Mouse (Mus musculus) lung, postnatal 4 days (tissue): ENCODE measurements around the gene Lsm4.

Experiments
- DNase-seq, 2 experiments: peaks; one replicate each; pipeline ENCODE4 v3.0.0; 2021

Lsm4 gene

DNA sequence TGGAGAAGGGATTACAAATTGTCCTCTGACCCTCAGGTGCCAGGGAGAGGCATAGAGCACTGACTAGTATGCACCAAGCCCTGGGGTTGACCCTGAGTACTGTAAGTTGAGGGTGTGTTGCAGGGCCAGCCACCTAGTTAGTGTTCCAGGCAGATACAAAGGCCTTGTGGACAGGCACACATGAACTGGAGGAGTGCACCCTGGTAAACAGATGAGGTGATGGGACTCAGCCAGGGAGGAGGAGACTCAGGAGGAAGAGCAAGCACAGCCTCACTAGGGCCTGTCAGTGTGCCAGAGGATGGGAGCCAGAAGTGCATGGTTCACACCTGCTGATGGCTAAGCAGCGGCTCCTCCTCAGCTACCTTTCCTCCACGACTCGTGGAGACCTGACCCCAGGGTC, 7.0 kb downstream of the Lsm4 start:
- no peak for DNase-seq

DNA sequence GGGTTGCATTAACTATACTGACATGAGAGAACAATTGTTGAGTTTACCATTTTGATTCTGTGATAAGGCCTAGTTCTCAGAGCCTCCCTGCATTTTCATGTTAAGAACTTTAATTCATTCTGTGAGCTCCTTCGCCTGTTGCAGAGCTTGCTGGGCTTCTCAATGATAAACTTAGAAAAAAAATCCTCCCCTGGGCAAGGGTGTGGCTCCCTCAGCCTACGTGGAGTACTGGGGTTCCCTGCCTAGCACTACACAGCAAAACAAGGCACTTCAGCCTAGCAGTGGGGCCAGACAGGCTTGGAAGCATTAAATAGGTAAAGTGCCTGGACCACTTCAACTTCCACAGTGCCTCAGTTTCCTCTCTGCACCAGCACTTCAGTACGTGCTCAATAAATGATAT, 8.4 kb downstream of the Lsm4 start:
- DNase-seq = no peak

DNA sequence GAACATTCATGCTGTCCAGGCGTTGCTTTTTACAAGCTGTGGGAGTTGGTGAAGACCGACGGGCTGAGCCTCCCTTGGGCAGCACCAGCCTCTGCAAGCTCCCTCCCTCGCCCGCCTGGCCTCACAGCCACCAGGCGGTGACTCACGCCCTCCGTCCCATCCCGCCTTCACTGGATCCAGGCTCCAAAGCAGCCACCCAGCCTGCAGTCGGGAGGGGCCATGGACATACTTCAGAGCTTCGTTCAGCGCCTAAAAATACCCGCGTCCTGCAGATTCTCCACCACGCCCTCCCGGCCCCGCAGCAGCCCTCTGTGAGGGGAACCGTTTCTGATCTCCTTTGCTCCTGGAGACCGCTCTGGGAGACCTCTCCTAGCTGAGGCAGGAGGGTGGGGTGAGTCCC, 9.1 kb downstream of the Lsm4 start:
- peak; percentile 85 to 89 for DNase-seq

DNA sequence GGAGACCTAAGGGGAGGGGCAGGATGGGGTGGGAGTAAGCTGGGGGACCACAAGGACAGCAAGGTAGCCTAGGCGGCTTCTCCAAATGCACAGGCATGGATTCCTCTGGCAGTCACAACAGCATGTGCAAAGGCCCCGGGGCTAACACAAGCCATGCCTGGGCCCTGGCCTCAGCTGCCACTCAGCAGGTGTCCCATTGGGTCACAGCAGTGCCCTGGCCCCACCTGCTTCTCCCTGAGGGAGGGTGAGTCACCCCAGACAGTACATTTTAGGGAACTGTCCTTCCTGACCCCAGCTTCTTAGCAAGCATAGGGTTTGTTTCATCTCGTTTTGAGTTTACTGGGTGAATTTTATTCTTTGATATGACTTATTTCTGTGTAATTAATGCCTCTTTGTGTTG, 9.6 kb downstream of the Lsm4 start:
- DNase-seq = no peak

DNA sequence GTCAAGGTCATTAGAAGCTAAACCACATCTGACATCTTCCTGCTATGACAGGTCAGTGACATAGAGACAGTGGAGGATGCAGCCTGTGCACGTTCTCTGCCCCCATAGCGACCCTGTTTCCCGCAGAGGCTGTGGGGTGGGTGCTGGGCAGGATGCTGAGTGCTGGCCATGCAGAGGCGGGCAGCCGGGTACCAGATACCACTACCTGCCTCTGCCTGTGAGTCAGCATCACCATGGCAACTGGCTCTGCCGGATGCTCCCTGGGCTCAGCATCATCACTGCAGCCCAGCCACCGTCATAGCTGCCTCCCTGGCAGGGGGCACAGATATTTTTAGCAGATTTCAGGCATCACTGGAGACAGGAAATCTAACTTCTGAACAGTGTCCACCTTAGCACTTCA, 11.2 kb downstream of the Lsm4 start:
- DNase-seq = no peak

DNA sequence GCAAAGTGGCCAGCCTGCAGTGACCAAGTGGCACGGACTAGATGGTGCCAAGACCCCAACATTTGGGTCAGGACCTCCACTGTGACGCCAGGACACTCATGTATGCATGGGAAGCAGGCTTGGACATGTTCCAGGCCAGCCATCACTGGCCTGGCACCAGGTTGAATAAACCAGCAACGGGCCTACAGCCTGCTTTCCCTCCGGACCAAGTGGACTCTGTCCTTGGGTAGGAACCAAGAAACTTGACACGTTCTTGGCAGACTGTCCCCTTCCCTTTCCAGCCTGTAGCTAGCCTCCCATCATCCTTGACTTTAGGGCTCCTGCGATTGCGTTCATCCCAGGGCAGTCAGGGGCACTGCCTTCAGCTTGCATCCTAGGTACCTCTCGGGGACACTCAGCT, 14.5 kb downstream of the Lsm4 start:
- DNase-seq = peak; percentile 70 to 76

DNA sequence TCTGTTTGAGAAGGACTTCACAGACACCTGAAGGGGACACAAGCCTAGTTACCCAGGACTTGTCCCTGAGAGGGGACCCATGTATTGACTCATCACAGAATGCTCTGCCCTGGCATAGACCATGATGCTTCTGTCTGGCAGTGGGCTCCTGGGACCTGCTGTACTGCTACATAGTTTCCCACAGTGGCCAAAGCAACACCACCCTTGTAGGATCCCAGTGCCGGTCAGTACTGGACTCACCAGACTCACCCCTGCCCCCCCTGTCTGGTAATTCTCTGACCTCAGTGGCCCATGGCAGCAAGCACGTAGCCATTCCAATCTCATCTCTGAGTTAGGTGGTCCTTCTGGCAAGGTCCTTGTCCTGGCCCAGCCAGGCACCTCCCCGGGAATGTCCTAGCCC, 15.1 kb downstream of the Lsm4 start:
- DNase-seq = no peak

DNA sequence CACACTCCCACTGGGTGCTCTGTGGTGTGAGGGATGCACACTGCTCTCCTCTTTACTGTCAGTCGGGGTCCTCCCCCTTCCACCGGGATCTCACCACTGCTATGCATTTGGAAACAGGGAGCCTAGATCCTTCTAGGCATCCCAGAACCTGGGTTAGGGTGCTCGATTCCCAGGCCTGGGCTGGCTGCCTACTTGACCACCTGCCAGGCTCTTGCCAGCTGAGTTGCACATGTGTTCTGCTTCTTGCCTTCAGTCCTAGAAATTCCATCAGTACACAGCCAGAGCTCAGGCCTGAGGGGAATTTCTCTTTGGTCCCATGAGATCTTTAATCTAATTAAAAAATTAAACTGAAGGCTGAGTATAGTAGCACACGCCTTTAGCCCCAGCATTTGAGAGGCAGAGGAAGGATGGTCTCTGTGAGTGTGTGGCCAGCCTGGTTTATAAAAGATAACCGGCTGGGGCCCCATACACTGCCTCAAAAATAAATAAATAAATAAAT, 16.9 kb downstream of the Lsm4 start:
- no peak for DNase-seq

DNA sequence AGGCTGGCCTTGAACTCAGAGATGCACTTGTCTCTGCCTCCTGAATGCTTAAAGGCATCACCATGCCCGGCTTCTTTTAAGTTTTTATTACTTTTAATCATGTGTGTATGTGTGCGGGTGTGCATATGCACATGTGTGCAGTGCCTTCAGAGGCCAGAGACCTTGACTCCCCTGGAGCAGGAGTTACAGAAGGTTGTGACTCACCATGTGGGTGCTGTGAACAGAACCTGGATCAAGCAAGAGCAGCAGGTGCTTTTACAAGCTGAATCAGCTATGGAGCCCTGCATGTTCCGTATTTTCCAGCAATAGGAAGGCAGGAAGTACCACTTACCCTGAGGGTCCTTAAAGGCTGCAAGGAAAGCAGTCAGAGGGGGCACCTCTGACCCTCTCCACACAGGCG, 18.2 kb downstream of the Lsm4 start:
- DNase-seq = no peak

DNA sequence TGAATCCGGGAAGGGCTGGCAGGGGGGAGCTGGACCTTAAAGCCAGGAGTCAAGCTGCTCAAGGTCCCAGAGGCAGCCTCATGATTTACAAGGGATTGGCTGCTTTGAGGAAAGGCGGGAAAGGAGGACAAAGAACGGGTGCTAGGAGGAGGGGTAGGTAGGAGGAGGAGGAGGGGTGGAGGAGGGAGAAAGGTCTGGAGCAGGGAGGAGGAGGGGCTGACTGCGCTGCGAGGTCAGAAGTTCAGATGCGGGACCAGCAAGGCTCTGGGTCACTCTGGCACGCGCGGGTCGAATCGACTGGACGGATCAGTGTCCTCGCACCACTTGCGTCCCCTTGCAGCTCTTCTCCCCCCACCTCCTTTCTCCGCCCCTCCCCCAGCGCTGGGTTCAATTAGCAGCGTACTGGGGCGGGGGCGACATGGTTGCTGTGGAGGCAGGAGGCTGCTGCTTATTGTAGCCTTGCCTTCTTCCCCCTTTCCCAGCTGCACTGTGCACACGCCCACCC, 18.7 kb downstream of the Lsm4 start:
- DNase-seq = no peak

DNA sequence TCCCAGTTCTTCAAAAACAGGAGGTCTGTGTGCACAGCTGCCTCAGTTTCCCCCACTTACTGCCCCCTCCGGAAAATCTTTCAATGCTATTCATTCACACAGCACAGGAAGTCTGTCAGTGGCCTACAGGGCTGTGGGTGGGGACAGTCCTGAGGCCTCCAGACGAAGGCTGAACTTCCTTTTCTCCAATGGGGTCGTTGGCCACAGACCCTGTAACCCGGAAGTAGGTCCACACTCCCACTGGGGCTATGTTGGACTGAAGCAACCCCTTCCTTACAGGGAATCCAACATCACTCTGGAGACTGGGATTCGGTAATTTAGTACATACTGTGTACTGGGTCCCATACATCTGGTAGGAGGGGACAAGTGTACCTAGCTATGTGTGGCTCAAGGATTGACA, 20.6 kb downstream of the Lsm4 start:
- no peak for DNase-seq

DNA sequence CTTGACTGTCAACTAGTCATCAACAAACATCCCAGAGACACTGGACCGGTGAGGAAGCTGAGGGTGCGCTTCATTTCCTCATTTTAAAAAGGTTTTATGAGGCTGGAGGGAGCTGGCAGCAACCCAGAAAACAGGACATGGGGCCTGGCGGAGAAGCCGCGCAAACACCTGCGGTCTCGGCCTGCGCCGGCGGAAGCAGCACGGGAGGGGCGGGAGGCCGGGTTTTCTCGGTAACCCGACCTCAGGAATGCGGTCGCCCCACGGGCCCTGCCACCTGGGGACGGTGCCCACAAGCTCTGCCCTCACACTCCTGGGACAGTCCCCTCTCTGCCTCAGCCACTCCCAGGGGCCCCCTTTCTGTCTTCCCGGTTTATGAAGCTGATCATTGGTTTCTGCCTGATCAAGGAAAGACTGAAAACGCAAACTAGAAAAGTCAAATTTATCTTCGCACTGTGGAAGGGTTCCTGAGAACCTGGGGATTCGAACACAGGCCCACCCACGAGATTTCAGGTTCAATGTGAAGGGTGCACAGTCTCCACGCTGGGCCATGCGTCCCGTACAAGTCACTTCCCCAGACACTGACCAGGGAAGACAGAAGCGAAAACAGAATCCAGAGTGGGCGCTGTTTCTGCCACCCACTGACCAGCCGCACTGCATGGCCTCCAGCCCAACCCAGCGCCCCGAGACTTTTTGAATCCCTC, 22.4 kb downstream of the Lsm4 start:
- DNase-seq = peak; percentile 82 to 89

DNA sequence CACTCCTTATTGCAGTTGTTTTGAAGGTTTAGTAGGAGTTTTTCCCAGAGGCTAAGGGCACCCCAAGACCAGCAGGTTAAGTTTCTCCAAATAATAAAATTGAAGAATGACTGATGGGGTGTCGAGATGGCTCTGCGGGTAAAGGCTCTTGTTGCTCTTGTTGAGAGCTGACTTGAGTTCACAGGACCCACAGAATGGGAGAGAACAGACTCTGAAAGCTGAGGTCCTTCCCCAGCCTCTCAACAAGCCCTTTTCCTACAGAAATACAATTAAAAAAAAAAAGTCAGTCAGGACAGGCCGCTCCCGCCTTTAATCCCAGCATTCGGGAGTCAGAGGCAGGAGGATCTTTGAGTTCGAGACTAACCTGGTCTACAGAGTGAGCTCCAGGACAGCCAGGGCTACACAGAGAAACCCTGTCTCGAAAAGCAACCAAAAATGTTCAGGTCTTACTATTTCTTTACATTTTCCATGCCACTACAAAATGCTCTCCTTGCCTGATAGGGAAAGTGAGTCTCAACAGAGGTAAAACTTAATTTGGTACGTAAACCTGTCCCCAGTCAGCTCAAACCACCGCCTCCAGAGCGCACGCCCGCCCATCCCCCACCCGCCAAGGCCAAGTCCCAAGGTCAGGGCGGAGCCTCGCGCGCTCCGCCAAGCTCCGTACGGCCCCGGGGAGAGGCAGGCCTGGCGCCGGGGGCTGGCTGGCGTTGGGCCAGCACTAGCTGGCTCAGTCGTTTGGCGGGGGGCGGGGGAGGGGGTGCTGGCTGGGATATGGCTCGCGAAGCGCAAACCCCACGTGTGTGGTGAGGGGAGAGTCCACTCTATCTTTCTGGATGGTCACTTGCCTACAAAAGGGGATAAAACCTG, 23.2 kb downstream of the Lsm4 start:
- peak; percentile 83 to 90 for DNase-seq

DNA sequence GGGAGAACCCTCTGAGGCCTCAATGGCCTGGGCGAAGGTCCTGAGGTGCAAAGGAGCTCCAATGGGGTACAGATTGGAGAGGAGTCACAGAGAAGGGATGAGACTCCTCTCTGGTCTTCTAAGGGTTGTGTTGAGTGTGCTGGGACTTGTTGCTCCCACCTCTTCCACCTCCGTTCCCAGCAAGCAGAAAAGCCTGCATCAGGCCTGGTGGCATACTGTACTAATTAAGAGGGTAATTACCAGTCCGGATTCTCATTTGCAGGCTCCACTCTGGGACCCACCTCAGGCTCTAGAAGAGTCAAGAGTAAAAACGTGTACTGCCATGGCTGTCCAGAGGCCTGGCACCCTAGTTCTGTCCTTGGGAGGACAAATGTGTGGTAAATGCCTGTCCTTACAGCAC, 23.9 kb downstream of the Lsm4 start:
- DNase-seq = no peak

DNA sequence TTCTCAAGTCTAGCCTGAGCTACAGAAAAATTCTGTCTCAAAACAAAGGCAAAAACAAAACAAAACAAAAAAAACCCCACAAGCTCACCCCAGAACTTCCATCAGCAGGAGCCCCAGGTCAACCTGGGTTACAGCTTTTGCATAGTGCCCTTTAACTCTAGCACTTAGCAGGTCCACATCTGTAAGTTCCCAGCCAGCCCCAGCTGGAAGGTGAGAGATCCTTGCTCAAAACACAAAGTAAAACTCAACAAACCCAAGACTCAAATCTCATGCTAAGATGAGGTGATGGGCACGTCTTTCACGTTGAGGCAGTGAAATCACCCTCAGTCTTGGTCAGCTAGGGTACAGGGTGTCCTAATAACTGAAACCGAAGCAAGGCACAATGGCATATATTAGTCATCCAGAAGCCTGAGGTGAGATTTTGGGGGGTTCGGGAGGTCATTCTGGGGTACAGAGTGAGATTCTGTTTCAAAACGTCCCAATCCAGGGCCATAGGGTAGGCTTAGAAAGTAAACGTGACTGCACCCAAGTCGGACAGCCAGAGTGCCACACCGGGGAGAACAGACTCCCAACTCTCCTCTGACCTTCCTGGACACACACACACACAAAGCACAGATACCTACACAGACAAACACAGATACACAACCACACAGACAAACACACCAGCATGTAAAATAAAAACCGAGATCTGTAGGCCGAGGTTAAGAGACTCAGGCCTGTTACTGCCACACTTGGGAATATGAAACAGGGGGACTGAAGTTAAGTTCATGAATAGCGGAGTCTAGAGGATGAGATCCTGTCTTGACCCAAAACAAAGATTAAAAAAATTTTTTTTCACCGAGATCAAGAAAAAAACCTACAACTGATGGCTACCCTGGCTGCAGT, 24.6 kb downstream of the Lsm4 start:
- DNase-seq = no peak

DNA sequence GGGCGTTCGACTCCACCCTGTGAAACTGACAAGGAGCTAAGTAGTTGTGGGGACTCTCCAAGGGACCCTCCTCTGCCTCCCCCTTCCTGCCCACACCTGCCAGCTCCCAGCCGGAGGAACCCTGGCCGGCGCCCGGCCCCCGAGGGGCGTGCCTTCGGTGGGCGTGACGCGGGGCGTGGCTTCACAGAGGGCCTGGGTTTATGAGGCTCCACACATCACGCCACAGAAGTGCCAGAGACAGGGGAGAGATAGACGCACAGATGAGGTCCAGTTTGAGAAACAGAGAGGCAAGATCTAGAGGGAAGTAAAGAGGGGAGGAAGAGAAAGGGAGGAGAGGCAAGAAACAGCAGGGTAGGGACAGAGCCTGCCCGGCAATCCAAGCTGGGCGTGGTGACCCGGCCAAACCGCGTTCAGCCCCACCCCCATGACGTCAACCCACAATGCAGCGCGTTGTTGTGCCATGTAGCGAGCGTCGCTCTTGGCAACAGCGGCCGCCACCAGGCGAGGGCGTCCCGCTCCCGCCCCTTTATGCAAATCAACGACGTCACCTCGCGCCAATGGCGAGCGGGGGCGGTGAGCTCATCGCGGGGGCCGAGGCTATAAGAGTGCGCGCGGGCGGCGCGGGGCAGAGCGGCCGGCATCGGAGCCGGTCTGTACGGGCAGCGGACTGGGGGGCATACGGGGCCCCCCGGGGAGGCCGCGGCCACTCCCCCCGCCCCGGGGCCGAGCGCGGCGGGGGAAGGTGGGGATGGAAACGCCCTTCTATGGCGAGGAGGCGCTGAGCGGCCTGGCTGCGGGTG, 25.5 kb downstream of the Lsm4 start, which contains the start of gene Jund:
TSS of gene Jund (plus strand) at position 640 of the 800 bp plus-strand sequence.
- peak; percentile 99 to 100 for DNase-seq

DNA sequence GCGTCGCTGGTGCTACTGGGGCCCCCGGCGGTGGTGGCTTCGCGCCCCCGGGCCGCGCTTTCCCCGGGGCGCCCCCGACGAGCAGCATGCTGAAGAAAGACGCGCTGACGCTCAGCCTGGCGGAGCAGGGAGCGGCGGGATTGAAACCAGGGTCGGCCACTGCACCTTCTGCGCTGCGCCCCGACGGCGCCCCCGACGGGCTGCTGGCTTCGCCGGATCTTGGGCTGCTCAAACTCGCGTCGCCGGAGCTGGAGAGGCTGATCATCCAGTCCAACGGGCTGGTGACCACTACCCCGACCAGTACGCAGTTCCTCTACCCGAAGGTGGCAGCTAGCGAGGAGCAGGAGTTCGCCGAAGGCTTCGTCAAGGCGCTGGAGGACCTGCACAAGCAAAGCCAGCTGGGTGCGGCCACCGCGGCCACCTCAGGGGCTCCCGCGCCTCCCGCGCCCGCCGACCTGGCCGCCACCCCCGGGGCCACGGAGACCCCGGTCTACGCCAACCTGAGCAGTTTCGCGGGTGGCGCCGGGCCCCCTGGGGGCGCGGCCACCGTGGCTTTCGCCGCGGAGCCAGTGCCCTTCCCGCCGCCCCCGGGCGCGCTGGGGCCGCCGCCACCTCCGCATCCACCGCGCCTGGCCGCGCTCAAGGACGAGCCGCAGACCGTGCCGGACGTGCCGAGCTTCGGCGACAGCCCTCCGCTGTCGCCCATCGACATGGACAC, 26.2 kb downstream of the Lsm4 start:
- no peak for DNase-seq

DNA sequence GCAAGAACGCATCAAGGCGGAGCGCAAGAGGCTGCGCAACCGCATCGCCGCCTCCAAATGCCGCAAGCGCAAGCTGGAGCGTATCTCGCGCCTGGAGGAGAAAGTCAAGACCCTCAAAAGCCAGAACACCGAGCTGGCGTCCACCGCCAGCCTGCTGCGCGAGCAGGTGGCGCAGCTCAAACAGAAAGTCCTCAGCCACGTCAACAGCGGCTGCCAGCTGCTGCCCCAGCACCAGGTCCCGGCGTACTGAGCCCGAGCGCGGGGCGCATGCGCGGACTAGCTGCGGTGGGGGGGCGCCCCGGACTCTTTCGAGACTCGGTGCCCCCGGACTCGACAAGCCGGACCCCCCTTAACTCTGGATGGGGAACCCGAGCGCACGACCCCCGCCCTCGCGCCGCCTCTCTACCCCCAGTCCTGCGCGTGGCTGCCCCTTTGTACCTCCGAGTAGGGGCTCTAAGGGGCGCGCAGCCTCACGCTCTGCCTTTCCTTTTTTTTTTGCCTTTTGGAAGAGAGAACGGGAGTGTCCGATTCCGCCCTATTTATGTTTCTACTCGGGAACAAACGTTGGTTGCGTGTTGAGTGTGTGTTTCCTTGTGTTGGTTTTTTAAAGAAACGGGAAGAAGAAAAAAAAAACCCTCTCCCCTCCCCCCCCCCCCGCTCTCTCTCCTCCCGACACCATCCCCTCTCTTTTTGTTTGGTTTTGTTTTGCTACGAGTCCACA, 26.9 kb downstream of the Lsm4 start:
- peak; percentile 85 to 92 for DNase-seq

DNA sequence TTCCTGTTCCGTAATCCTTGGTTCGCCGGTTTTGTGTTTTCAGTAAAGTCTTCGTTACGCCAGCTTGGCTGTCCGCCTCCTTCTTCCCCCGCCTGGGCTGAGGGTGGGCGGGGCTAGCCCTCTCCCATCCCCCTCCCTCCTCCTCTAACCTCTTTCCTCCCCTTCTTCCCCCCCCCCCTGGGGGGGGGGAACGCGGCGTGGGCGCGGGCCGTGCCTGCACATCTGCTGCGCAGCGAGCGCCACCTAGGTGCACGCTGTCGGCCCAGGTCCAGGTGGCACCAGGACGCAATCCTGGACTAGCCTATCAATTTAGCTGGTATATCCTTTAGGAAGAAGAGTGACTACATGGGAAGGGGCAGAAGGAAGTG, 27.5 kb downstream of the Lsm4 start:
- peak; percentile 93 to 94 for DNase-seq
